Mouse (Mus musculus) MEL (cell line): ENCODE data around the gene Wdr90. TPM values are rescaled to one million over a fixed set of nuclear protein-coding genes. Genes with fewer than 3 reads are reported as not detected.
A peak's percentile ranks its signal among the peaks of the same experiment; 100 is the strongest.

ENCODE experiments used
- DNase-seq: peaks from one replicate; pipeline ENCODE4 v3.0.0; 2011; ENCODE audit warnings: low read depth, low spot score
- H3K27ac ChIP-seq: 2 replicates; pipeline ENCODE4 v1.5.1; 2012; ENCODE audit warnings: low read depth, mild to moderate bottlenecking, control low read depth, low read length, moderate library complexity; ENCODE audit not compliant: control insufficient read depth
- H3K27me3 ChIP-seq, 2 experiments: fragments of 150-350 bp in 1 of 2; sonication (generic) in 1 of 2; 2 replicates each; pipeline ENCODE4 v1.6.1; 2012; ENCODE audit warnings: low read length in 2 of 2, mild to moderate bottlenecking in 2 of 2, improper control_type of control experiment in 1 of 2, moderate library complexity in 1 of 2; ENCODE audit not compliant: insufficient read depth in 2 of 2, control insufficient read depth in 1 of 2
- H3K36me3 ChIP-seq, 2 experiments: 2 replicates each; pipeline ENCODE4 v1.6.1; 2012 to 2014; ENCODE audit warnings: low read length in 2 of 2, improper control_type of control experiment in 1 of 2, inconsistent platforms in 1 of 2, mild to moderate bottlenecking in 1 of 2; ENCODE audit not compliant: insufficient read depth in 2 of 2, control insufficient read depth in 1 of 2
- H3K4me1 ChIP-seq, 2 experiments: fragments of 150-350 bp in 1 of 2; sonication (generic) in 1 of 2; 2 replicates each; pipeline ENCODE4 v1.6.1; 2012; ENCODE audit warnings: low read length in 2 of 2, improper control_type of control experiment in 1 of 2, mild to moderate bottlenecking in 1 of 2; ENCODE audit not compliant: insufficient read depth in 2 of 2, control insufficient read depth in 1 of 2
- H3K4me3 ChIP-seq, 2 experiments: fragments of 150-350 bp in 1 of 2; sonication (generic) in 1 of 2; 2 replicates each; pipeline ENCODE4 v1.5.1; 2012; ENCODE audit warnings: low read depth in 2 of 2, low read length in 2 of 2, mild to moderate bottlenecking in 2 of 2, moderate library complexity in 2 of 2, control low read depth in 1 of 2, improper control_type of control experiment in 1 of 2; ENCODE audit not compliant: control insufficient read depth in 1 of 2, insufficient read depth in 1 of 2
- H3K79me2 ChIP-seq: 2 replicates; pipeline ENCODE4 v1.6.1; 2012; ENCODE audit warnings: mild to moderate bottlenecking, low read length, moderate library complexity; ENCODE audit not compliant: control insufficient read depth, poor library complexity, insufficient read depth
- H3K9ac ChIP-seq: 2 replicates; pipeline ENCODE4 v1.6.1; 2012; ENCODE audit warnings: low read depth, mild to moderate bottlenecking, control low read depth, low read length, moderate library complexity; ENCODE audit not compliant: control insufficient read depth, poor library complexity, severe bottlenecking
- H3K9me3 ChIP-seq: fragments of 150-350 bp; sonication (generic); replicated peaks from 2 replicates; pipeline ENCODE4 v1.6.1; 2012; ENCODE audit warnings: mild to moderate bottlenecking, low read length, improper control_type of control experiment, moderate library complexity; ENCODE audit not compliant: insufficient read depth
- BHLHE40 ChIP-seq: IDR thresholded peaks from 2 replicates; pipeline ENCODE4 v1.6.1; 2012; ENCODE audit warnings: low read depth, mild to moderate bottlenecking, inconsistent platforms, low read length, improper control_type of control experiment, borderline replicate concordance
- CHD2 ChIP-seq: IDR thresholded peaks from 2 replicates; pipeline ENCODE4 v1.6.1; 2011; ENCODE audit warnings: low read length, improper control_type of control experiment
- CTCF ChIP-seq, 3 experiments: IDR thresholded peaks in 2 of 3; conservative IDR thresholded peaks in 1 of 3; 2 replicates each; pipeline ENCODE4 v1.5.1; 2011 to 2012; ENCODE audit warnings: low read length in 3 of 3, low read depth in 2 of 3, mild to moderate bottlenecking in 2 of 3, improper control_type of control experiment in 1 of 3, inconsistent platforms in 1 of 3, mixed read lengths in 1 of 3, moderate library complexity in 1 of 3; ENCODE audit not compliant: control insufficient read depth in 1 of 3, insufficient read depth in 1 of 3, poor library complexity in 1 of 3, severe bottlenecking in 1 of 3
- ELF1 ChIP-seq: IDR thresholded peaks from 2 replicates; pipeline ENCODE4 v1.6.1; 2014; ENCODE audit warnings: low read depth, mild to moderate bottlenecking, inconsistent platforms, low read length, improper control_type of control experiment, moderate library complexity
- EP300 ChIP-seq, 2 experiments: IDR thresholded peaks; 2 replicates each; pipeline ENCODE4 v1.6.1; 2011; ENCODE audit warnings: improper control_type of control experiment in 2 of 2, low read length in 2 of 2, low read depth in 1 of 2, mild to moderate bottlenecking in 1 of 2
- HCFC1 ChIP-seq: IDR thresholded peaks from 2 replicates; pipeline ENCODE4 v1.6.1; 2012; ENCODE audit warnings: low read depth, mild to moderate bottlenecking, inconsistent platforms, low read length, improper control_type of control experiment, moderate library complexity
- KAT2A ChIP-seq: conservative IDR thresholded peaks from 2 replicates; pipeline ENCODE4 v1.6.1; 2012; ENCODE audit warnings: low read depth, low read length, improper control_type of control experiment, inconsistent platforms
- MAFK ChIP-seq: IDR thresholded peaks from 2 replicates; pipeline ENCODE4 v1.6.1; 2011; ENCODE audit warnings: low read depth, mild to moderate bottlenecking, low read length, improper control_type of control experiment, borderline replicate concordance
- MAZ ChIP-seq: IDR thresholded peaks from 2 replicates; pipeline ENCODE4 v1.6.1; 2012; ENCODE audit warnings: low read depth, mild to moderate bottlenecking, inconsistent platforms, low read length, improper control_type of control experiment
- MXI1 ChIP-seq: IDR thresholded peaks from 2 replicates; pipeline ENCODE4 v1.6.1; 2011; ENCODE audit warnings: mild to moderate bottlenecking, low read depth, low read length, improper control_type of control experiment
- MYC ChIP-seq: IDR thresholded peaks from 2 replicates; pipeline ENCODE4 v1.6.1; 2011; ENCODE audit warnings: low read depth, mild to moderate bottlenecking, low read length, improper control_type of control experiment, moderate library complexity
- NRF1 ChIP-seq: IDR thresholded peaks from 2 replicates; pipeline ENCODE4 v1.6.1; 2014; ENCODE audit warnings: low read depth, mild to moderate bottlenecking, inconsistent platforms, low read length, improper control_type of control experiment, moderate library complexity; ENCODE audit not compliant: poor library complexity, insufficient read depth, severe bottlenecking
- POLR2A ChIP-seq, 2 experiments: IDR thresholded peaks; 2 replicates each; pipeline ENCODE4 v1.6.1; 2011 to 2012; ENCODE audit warnings: low read length in 2 of 2, mild to moderate bottlenecking in 2 of 2, control low read depth in 1 of 2, improper control_type of control experiment in 1 of 2, low read depth in 1 of 2, moderate library complexity in 1 of 2; ENCODE audit not compliant: control insufficient read depth in 1 of 2, insufficient read depth in 1 of 2, poor library complexity in 1 of 2
- POLR2AphosphoS2 ChIP-seq: IDR thresholded peaks from 2 replicates; pipeline ENCODE4 v1.6.1; 2011; ENCODE audit warnings: low read length, improper control_type of control experiment
- RAD21 ChIP-seq: IDR thresholded peaks from 2 replicates; pipeline ENCODE4 v1.6.1; 2011; ENCODE audit warnings: mild to moderate bottlenecking, low read depth, low read length, improper control_type of control experiment
- RCOR1 ChIP-seq: IDR thresholded peaks from 2 replicates; pipeline ENCODE4 v1.6.1; 2012; ENCODE audit warnings: low read depth, mild to moderate bottlenecking, inconsistent platforms, low read length, improper control_type of control experiment
- SIN3A ChIP-seq: IDR thresholded peaks from 2 replicates; pipeline ENCODE4 v1.6.1; 2012; ENCODE audit warnings: low read length, improper control_type of control experiment, inconsistent platforms
- SMC3 ChIP-seq: IDR thresholded peaks from 2 replicates; pipeline ENCODE4 v1.6.1; 2011; ENCODE audit warnings: low read depth, low read length, improper control_type of control experiment
- TAL1 ChIP-seq: IDR thresholded peaks from 2 replicates; pipeline ENCODE4 v1.6.1; 2012; ENCODE audit warnings: mild to moderate bottlenecking, inconsistent platforms, low read length, moderate library complexity, mixed read lengths
- TBP ChIP-seq: IDR thresholded peaks from 2 replicates; pipeline ENCODE4 v1.8.0; 2011; ENCODE audit warnings: low read depth, low read length, improper control_type of control experiment
- ZC3H11A ChIP-seq: IDR thresholded peaks from 2 replicates; pipeline ENCODE4 v1.6.1; 2012; ENCODE audit warnings: low read depth, mild to moderate bottlenecking, inconsistent platforms, low read length, improper control_type of control experiment
- ZNF384 ChIP-seq: IDR thresholded peaks from 2 replicates; pipeline ENCODE4 v1.6.1; 2012; ENCODE audit warnings: low read depth, mild to moderate bottlenecking, inconsistent platforms, low read length, improper control_type of control experiment
- polyA plus RNA-seq, 2 experiments: library from polyadenylated mRNA; stranded (reverse) in 1 of 2; unstranded in 1 of 2; fragments of >175 nt in 1 of 2; fragments of >200 nt in 1 of 2; gene quantifications; 2 replicates each; pipeline versions ENCODE4 v1.2.1 to v1.2.4; 2012; ENCODE audit warnings: low replicate concordance in 2 of 2, low read depth in 1 of 2; ENCODE audit not compliant: insufficient read length in 2 of 2, insufficient read depth in 1 of 2, missing spikeins in 1 of 2
- total RNA-seq: library from RNA; depleted of rRNA; stranded (reverse); fragments of 300-350 nt; gene quantifications from 2 replicates; pipeline ENCODE4 v1.2.3, GENCODE M21; 2012

Wdr90 gene
- total and polyA plus RNA-seq, 3 experiments: 23.7 to 44.5 TPM; not detected in 1

GRCm38 (mm10) chr17:25880196-25880910 is 19.1 kb upstream of the Wdr90 start, which contains the start of gene Wfikkn1:
Wfikkn1 (minus strand) TSS chr17:25880858.
- Histone ChIP-seq H3K4me1 (peaks cover 0 to 14% of the 10 kb centered on the region in 2 experiments; a peak in 2 of 4 replicates), H3K4me3 (no peak within 1 kb of the TSS), H3K27ac (no peak within 1 kb of the TSS), H3K9ac (no peak within 1 kb of the TSS), H3K9me3 (no peaks in the 10 kb centered on the region), H3K79me2 (peaks cover 6% of the 10 kb centered on the region; the same call in 1 of the 2 replicates), H3K27me3 (no peaks in the 10 kb centered on the region), H3K36me3 (peaks cover 0 to 7% of the 10 kb centered on the region in 2 experiments; a peak in 2 of 4 replicates)
- TF ChIP-seq ZNF384 (peak; percentile 44; the same call in 1 of the 2 replicates), KAT2A (no peak)
- DNase-seq: no peak

GRCm38 (mm10) chr17:25879750-25880149 is 18.4 kb upstream of the Wdr90 start:
- Histone ChIP-seq H3K4me1 (peaks cover 0 to 14% of the 10 kb centered on the region in 2 experiments; a peak in 2 of 4 replicates), H3K36me3 (peaks cover 0 to 7% of the 10 kb centered on the region in 2 experiments; a peak in 2 of 4 replicates)

GRCm38 (mm10) chr17:25879261-25879660 is 18.0 kb upstream of the Wdr90 start:
- Histone ChIP-seq H3K4me3 (no peak overlapping the region), H3K79me2 (peaks cover 6% of the 10 kb centered on the region; the same call in 1 of the 2 replicates), H3K36me3 (peaks cover 0 to 7% of the 10 kb centered on the region in 2 experiments; a peak in 2 of 4 replicates), H3K27me3 (no peaks in the 10 kb centered on the region), H3K9me3 (no peaks in the 10 kb centered on the region), H3K27ac (no peak overlapping the region), H3K9ac (no peak overlapping the region), H3K4me1 (peaks cover 0 to 14% of the 10 kb centered on the region in 2 experiments; a peak in 2 of 4 replicates)
- TF ChIP-seq SMC3 (no peak), CTCF (IDR thresholded peaks at IDR 0.05 in 2 of 3, conservative IDR thresholded peaks at IDR 0.05 in 1 of 3; ENCODE audit: control insufficient read depth in 1 of 3, insufficient read depth in 1 of 3, low read depth in 2 of 3, low read length in 3 of 3, poor library complexity in 1 of 3, severe bottlenecking in 1 of 3) (peak; percentile 59 to 67 (median 64)), POLR2AphosphoS2 (no peak), NRF1 (no peak)
- peak; percentile 44 for DNase-seq

More at GRCm38 (mm10) chr17:25879750-25880149, 18.4 kb upstream of the Wdr90 start:
- no peaks in the 10 kb centered on the region for H3K27me3 ChIP-seq
- no peak for DNase-seq
- no peak overlapping the region for H3K27ac ChIP-seq
- TF ChIP-seq POLR2AphosphoS2: no peak
- TF ChIP-seq HCFC1: no peak
- TF ChIP-seq MAFK: no peak
- TF ChIP-seq TAL1: no peak
- TF ChIP-seq ZC3H11A: no peak
- no peak for TF ChIP-seq MAZ
- TF ChIP-seq EP300 (IDR thresholded peaks at IDR 0.05; ENCODE audit: low read depth in 1 of 2, low read length in 2 of 2): no peak
- TF ChIP-seq POLR2A (IDR thresholded peaks at IDR 0.05; ENCODE audit: control insufficient read depth in 1 of 2, insufficient read depth in 1 of 2, low read depth in 1 of 2, low read length in 2 of 2, poor library complexity in 1 of 2): no peak
- TF ChIP-seq ELF1: no peak
- no peak for TF ChIP-seq MXI1
- TF ChIP-seq CHD2: no peak
- no peak for TF ChIP-seq RAD21
- no peak for TF ChIP-seq CTCF (IDR thresholded peaks at IDR 0.05 in 2 of 3, conservative IDR thresholded peaks at IDR 0.05 in 1 of 3; ENCODE audit: control insufficient read depth in 1 of 3, insufficient read depth in 1 of 3, low read depth in 2 of 3, low read length in 3 of 3, poor library complexity in 1 of 3, severe bottlenecking in 1 of 3)
- no peak for TF ChIP-seq MYC
- no peak for TF ChIP-seq KAT2A
- TF ChIP-seq BHLHE40: no peak
- no peak for TF ChIP-seq SIN3A
- no peak for TF ChIP-seq TBP
- TF ChIP-seq RCOR1: no peak
- TF ChIP-seq, all 39 proteins: peak for 0
- H3K9ac ChIP-seq: no peak overlapping the region
- peaks cover 6% of the 10 kb centered on the region; the same call in 1 of the 2 replicates for H3K79me2 ChIP-seq
- H3K9me3 ChIP-seq: no peaks in the 10 kb centered on the region
- no peak overlapping the region for H3K4me3 ChIP-seq
